Mouse (Mus musculus): ENCODE results near the gene Map2k2. TPM values are rescaled to one million over a fixed set of nuclear protein-coding genes. Genes with fewer than 3 reads are reported as not detected.

Gene Map2k2
- polyA plus RNA-seq, 1 experiment from 2014 or later: 190 TPM

DNA sequence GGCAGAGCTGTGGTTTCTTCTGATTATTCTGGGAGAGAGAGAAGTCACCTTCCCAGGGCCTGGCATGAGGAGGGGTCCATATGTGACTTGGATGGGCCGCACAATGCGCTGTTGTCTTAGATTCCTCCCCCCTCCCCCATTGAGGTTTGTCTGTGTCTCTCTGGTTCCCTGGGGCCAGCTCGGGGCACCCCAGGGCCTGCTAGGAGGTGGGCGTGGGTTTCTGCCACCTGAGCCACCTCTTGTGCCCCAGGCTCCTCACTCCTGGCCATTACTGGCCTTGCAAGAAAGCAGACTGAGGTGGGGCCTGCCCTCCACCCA lies 33.8 kb downstream of the Map2k2 start:
- H3K4me2 ChIP-seq (replicated peaks): peak overlapping the region; percentile 86
- 51% methylated on average over 4 of the region's 4 CpGs for WGBS
- ATAC-seq: no peak
- peaks cover 13% of the 10 kb centered on the region for H3K36me3 ChIP-seq
- peaks cover 53% of the 10 kb centered on the region for H3K4me1 ChIP-seq (replicated peaks)
- peak overlapping the region; percentile 81 for H3K27ac ChIP-seq
- H3K9me3 ChIP-seq: no peaks in the 10 kb centered on the region
- H3K27me3 ChIP-seq (replicated peaks): peaks cover 2% of the 10 kb centered on the region; the same call in 1 of the 2 replicates
- peak overlapping the region; percentile 67 for H3K4me3 ChIP-seq (replicated peaks)
- peak overlapping the region; percentile 90 for H3K9ac ChIP-seq

DNA sequence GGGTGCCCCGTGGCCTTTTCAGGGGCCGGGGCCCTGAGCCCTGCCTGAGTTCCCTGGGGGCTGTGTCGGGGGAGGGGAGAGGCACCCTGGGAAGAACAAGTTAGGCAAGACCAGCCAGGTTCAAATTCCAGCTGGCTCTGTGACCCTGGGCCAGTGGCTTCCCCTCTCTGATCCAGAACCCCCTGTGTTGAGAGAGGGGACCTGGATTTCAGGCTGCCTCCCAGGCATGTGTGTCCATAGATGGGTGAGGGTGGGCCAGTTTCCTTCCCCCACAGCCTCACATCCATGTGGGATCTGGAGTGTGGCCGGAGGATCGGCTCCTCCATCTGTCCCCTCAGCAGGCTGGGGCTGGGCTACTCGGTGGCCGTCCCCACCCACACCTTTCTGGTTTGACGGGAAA lies 34.3 kb downstream of the Map2k2 start:
- 44% methylated on average over 8 of the region's 8 CpGs for WGBS
- Histone ChIP-seq H3K4me3 (replicated peaks) (peak overlapping the region; percentile 67), H3K4me2 (replicated peaks) (peak overlapping the region; percentile 86), H3K27ac (peak overlapping the region; percentile 81), H3K4me1 (replicated peaks) (peaks cover 52% of the 10 kb centered on the region), H3K27me3 (replicated peaks) (no peaks in the 10 kb centered on the region), H3K9ac (peak overlapping the region; percentile 90), H3K9me3 (no peaks in the 10 kb centered on the region), H3K36me3 (peaks cover 17% of the 10 kb centered on the region)
- ATAC-seq: no peak

DNA sequence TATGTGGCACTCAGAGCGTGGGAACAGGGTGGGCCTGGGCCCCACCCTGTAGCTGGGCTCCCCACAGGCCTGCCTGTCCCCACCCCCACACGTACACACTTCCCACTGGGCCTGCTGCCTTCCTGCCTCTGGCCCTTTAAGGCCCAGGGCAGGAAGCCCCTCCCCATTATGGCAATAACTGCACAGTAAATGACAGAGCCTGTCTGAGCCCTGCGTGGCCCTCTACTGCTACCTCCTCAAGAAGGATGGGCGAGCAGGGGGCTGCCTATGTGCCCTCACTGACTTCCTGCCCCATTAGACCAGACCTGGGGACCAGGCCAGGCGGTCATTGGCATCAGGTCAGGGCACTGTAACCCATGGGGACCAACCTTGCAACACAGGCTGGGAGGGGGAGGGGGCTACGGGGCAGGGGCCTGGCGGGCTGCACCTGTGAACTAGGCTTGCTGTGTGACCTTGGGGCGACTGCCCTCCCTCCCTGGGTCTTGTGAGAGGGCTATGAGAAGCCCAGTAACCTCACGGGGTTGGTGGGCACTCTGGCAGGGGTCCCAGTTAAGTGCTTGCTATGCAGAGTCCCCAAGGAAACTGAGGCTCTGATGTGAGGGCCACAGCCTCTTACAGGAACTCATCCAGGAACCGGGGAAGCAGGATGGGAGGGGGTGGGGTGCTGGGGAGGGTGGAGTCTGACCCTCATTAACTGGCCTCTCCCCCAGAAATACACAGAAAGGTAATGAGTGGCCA lies 35.2 kb downstream of the Map2k2 start:
- Histone ChIP-seq H3K4me1 (replicated peaks) (peaks cover 51% of the 10 kb centered on the region), H3K4me2 (replicated peaks) (peak overlapping the region; percentile 86), H3K9me3 (no peaks in the 10 kb centered on the region), H3K36me3 (peaks cover 25% of the 10 kb centered on the region), H3K4me3 (replicated peaks) (peak overlapping the region; percentile 67), H3K27ac (peak overlapping the region; percentile 81), H3K9ac (peak overlapping the region; percentile 90), H3K27me3 (replicated peaks) (no peaks in the 10 kb centered on the region)
- peak; percentile 5; the same call in 1 of the 2 replicates for ATAC-seq
- WGBS: 37% methylated on average over 10 of the region's 10 CpGs

DNA sequence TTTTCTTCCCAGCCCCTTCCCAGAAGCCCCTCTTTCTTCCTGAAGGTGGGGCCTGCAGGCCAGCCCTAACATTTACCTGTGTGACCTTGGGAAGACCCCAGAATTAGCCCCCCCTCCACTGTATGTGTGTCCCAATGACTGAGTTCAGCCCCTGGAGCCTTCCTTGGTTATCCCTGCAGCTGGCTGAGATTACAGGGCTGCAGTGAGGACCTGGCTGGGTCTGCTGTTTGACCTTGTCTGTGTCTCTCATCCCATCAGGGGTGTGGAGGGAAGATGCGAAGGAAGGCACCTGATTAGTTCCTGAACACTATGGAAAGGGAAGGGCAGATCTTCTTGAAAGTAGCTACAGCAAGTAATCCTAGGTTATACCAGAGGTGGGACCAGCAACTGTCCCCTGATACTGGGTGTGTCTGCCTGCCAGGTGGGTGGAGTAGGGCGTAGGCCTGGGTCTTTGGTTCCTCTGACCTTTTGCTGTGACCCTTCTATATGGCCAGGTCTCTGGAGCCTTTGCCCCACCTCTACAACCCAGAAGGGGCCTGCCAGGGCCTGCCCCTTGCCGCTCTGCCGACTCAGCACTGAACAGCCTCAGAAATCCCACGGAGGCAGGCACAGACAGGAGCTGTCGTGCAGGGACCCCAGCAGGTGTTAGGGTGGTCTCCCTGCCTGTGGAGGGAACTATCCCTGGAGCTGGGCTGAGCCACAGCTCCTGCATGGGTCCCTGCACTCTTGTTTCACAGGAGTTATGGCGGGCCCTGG lies 35.9 kb downstream of the Map2k2 start:
- H3K9me3 ChIP-seq: no peaks in the 10 kb centered on the region
- H3K36me3 ChIP-seq: peaks cover 33% of the 10 kb centered on the region
- H3K9ac ChIP-seq: peak overlapping the region; percentile 90; the same call in 1 of the 2 replicates
- H3K4me1 ChIP-seq (replicated peaks): peaks cover 59% of the 10 kb centered on the region
- H3K4me2 ChIP-seq (replicated peaks): peak overlapping the region; percentile 86
- no peaks in the 10 kb centered on the region for H3K27me3 ChIP-seq (replicated peaks)
- H3K27ac ChIP-seq: peak overlapping the region; percentile 81
- ATAC-seq: no peak
- 60% methylated on average over 7 of the region's 7 CpGs for WGBS
- peak overlapping the region; percentile 67 for H3K4me3 ChIP-seq (replicated peaks)

DNA sequence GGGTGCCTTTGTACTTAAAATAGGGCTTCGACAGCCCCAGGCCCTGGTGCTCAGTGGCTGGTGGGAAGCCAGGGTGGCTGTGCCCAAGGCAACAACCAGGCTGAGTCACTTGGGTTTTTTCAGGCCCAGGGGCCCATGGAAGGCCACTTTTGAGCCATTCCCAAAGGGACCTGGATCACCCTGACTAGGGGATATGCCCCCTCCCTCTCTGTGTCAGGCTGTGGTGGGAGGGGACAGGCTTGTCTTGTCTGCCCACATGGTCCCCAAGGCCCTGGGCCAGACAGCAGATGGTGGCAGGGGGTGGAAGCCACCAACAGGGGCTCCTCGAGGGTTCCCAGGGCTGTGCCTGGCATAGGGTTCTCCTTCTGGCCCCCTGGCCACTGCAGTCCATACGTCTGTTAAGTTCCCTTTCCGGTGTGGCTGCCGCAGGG lies 36.9 kb downstream of the Map2k2 start:
- Histone ChIP-seq H3K4me2 (replicated peaks) (peak overlapping the region; percentile 86), H3K9me3 (no peaks in the 10 kb centered on the region), H3K27me3 (replicated peaks) (no peaks in the 10 kb centered on the region), H3K4me3 (replicated peaks) (no peak overlapping the region), H3K9ac (peak overlapping the region; percentile 19; the same call in 1 of the 2 replicates), H3K4me1 (replicated peaks) (peaks cover 64% of the 10 kb centered on the region), H3K27ac (peak overlapping the region; percentile 81), H3K36me3 (peaks cover 42% of the 10 kb centered on the region)
- no peak for ATAC-seq
- 68% methylated on average over 5 of the region's 5 CpGs for WGBS

DNA sequence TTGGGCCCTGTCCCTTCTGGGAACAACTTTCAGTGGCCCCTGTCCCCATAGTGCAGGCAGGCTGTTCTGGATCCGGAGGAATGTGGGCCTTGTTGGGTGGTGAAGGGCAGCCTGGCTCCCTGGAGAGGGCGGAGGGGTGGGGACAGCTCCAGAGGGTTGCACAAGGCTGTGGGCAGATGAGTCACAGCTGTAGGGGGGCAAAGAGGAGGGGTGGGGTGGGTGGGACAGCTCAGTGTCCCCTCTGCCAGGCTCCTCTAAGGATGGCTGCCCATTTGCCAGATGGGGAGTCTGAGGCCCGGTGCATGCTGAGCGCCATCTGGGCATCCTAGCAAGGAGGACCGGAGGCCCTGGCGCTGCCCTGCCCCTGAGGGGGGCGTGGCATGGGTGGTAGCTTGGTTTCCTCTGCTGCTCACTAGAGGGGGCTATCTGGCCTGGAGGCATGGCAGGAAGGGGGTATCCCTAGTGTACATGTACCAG lies 37.5 kb downstream of the Map2k2 start:
- WGBS: 87% methylated on average over 7 of the region's 7 CpGs
- H3K4me2 ChIP-seq (replicated peaks): 0 out of 2 replicates have a peak overlapping the region, but pooled peaks have one; percentile 4
- no peak overlapping the region for H3K9ac ChIP-seq
- H3K27me3 ChIP-seq (replicated peaks): no peaks in the 10 kb centered on the region
- no peaks in the 10 kb centered on the region for H3K9me3 ChIP-seq
- H3K4me3 ChIP-seq (replicated peaks): no peak overlapping the region
- peak overlapping the region; percentile 81 for H3K27ac ChIP-seq
- peaks cover 48% of the 10 kb centered on the region for H3K36me3 ChIP-seq
- peaks cover 64% of the 10 kb centered on the region for H3K4me1 ChIP-seq (replicated peaks)
- ATAC-seq: no peak

DNA sequence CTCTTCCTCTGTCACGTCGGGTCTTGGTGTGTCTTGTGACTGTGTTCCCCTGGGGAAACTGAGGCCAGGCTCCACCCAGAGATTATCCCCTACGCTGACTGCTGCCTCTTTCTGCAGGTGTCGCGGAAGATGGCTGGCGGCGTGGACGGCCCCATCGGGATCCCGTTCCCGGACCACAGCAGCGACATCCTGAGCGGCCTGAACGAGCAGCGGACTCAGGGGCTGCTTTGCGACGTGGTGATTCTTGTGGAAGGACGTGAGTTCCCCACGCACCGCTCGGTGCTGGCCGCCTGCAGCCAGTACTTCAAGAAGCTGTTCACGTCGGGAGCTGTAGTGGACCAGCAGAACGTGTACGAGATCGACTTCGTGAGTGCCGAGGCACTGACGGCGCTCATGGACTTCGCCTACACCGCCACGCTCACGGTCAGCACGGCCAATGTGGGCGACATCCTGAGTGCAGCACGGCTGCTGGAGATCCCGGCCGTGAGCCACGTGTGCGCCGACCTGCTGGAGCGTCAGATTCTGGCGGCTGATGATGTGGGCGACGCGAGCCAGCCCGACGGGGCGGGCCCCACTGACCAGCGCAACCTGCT lies 38.2 kb downstream of the Map2k2 start:
- Histone ChIP-seq H3K4me2 (replicated peaks) (no peak overlapping the region), H3K27me3 (replicated peaks) (no peaks in the 10 kb centered on the region), H3K27ac (no peak overlapping the region), H3K4me1 (replicated peaks) (peaks cover 62% of the 10 kb centered on the region), H3K9me3 (no peaks in the 10 kb centered on the region), H3K9ac (no peak overlapping the region), H3K4me3 (replicated peaks) (no peak overlapping the region), H3K36me3 (peaks cover 55% of the 10 kb centered on the region)
- 95% methylated on average over 52 of the region's 52 CpGs for WGBS
- no peak for ATAC-seq

DNA sequence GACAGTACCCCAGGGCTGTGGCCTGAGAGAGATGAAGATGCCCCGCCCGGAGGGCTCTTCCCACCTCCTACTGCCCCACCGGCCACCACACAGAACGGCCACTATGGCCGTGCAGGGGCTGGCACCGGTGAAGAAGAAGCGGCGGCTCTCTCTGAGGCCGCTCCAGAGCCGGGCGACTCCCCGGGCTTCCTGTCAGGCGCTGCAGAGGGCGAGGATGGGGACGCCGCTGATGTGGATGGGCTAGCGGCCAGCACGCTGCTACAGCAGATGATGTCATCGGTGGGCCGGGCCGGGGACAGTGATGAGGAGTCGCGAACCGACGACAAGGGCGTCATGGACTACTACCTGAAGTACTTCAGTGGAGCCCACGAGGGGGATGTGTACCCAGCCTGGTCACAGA lies 39.0 kb downstream of the Map2k2 start:
- peak overlapping the region; percentile 77; the same call in 1 of the 2 replicates for H3K27ac ChIP-seq
- H3K9ac ChIP-seq: no peak overlapping the region; the same call in 1 of the 2 replicates
- H3K4me2 ChIP-seq (replicated peaks): no peak overlapping the region
- peaks cover 58% of the 10 kb centered on the region for H3K36me3 ChIP-seq
- H3K9me3 ChIP-seq: no peaks in the 10 kb centered on the region
- ATAC-seq: no peak
- H3K27me3 ChIP-seq (replicated peaks): no peaks in the 10 kb centered on the region
- H3K4me3 ChIP-seq (replicated peaks): no peak overlapping the region
- peaks cover 54% of the 10 kb centered on the region for H3K4me1 ChIP-seq (replicated peaks)
- WGBS: 89% methylated on average over 27 of the region's 27 CpGs

DNA sequence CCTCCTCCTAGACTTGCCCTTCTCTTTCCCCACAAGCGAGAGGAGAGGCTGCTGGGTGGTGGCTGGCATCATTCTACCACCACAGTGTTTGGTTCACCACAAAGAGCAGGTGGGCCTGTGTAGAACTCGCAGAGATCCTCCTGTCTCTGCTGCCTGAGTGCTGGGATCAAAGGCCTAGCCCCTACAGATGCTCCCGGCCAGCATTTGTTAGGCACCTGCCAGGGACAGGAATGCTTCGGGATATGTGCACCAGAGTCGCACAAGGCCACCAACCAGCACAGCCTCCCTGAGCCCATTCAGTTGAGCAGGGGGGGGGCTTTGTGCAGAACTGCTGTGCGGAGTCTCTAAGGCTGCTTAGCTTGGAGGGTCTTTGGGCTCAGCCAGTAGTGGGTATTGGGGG lies 39.6 kb downstream of the Map2k2 start:
- Histone ChIP-seq H3K4me2 (replicated peaks) (peak overlapping the region; percentile 46), H3K27ac (peak overlapping the region; percentile 77), H3K9ac (peak overlapping the region; percentile 15; the same call in 1 of the 2 replicates), H3K9me3 (no peaks in the 10 kb centered on the region), H3K36me3 (peaks cover 64% of the 10 kb centered on the region), H3K27me3 (replicated peaks) (no peaks in the 10 kb centered on the region), H3K4me1 (replicated peaks) (peaks cover 48% of the 10 kb centered on the region), H3K4me3 (replicated peaks) (peak overlapping the region; percentile 18)
- no peak for ATAC-seq
- 82% methylated on average over 6 of the region's 6 CpGs for WGBS

DNA sequence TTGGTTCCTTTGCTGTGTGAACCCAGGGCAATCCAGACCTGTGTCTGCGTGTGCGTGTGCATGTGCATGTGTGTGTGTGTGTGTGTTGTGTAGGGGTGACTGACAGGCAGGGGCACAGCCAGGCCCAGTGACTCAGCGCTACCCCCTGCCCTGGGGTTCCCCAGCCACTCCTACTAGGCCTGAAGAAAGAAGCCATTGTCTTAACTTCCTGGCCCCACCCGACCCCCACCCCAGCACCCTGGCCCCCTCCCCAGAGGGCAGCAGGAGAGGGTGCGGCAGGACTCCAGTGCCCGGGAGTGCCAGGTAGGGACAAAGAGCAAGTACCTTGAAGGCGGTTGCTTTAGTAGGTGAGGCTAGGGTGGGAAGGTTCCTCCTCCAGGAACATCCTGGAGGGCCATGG lies 40.1 kb downstream of the Map2k2 start:
- Histone ChIP-seq H3K9ac (peak overlapping the region; percentile 18; the same call in 1 of the 2 replicates), H3K27me3 (replicated peaks) (no peaks in the 10 kb centered on the region), H3K4me1 (replicated peaks) (peaks cover 43% of the 10 kb centered on the region), H3K27ac (peak overlapping the region; percentile 77), H3K36me3 (peaks cover 64% of the 10 kb centered on the region), H3K9me3 (no peaks in the 10 kb centered on the region), H3K4me3 (replicated peaks) (peak overlapping the region; percentile 18), H3K4me2 (replicated peaks) (peak overlapping the region; percentile 46)
- ATAC-seq: peak; percentile 60
- whole genome bisulfite sequencing: 64% methylated on average over 7 of the region's 7 CpGs

DNA sequence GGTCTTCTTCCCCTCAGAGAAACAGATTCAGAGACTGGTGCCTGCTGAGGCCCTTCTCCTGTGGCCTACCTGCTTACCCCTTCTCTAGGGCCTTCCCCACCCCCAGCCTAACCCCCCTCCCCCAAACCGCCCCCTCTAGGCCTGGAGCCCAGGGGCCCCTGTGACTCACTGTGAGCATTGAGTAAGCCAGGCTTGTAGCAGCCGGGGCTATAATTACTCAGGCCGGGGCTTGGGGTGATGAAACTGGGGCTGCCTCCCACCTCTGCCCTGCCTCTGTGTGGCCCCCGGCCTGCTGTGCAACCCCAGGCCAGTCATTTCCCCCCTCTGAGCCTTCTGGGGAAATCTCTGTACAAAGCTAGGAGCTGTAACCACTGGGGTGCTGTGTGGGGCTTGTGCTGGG lies 40.6 kb downstream of the Map2k2 start:
- Histone ChIP-seq H3K4me3 (replicated peaks) (peak overlapping the region; percentile 18), H3K4me2 (replicated peaks) (peak overlapping the region; percentile 46), H3K9ac (peak overlapping the region; percentile 18), H3K9me3 (no peaks in the 10 kb centered on the region), H3K4me1 (replicated peaks) (peaks cover 38% of the 10 kb centered on the region), H3K27me3 (replicated peaks) (no peaks in the 10 kb centered on the region), H3K27ac (peak overlapping the region; percentile 77), H3K36me3 (peaks cover 64% of the 10 kb centered on the region)
- ATAC-seq: peak; percentile 7; the same call in 1 of the 2 replicates
- 56% methylated on average over 4 of the region's 4 CpGs for WGBS

DNA sequence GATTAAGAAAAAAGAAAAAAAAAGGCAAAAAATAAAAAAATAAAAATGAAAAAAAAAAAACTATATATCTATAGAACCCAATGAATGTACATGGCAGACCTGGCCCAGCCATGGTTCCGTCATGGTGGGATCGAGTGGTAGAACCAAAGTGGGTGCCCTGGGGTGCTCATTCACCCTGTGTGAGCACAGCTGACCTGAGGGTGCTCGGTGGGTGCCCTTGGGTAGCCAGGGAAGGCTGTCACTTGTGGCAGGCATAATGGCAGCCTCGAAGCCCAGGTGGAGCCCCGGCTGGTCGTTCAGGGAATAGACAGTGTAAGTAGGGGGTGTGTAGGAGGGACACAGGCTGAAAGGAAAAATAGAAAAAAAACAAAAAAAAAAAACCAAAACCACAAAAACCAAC lies 45.5 kb downstream of the Map2k2 start:
- no peak overlapping the region for H3K4me2 ChIP-seq (replicated peaks)
- no peak overlapping the region for H3K4me3 ChIP-seq (replicated peaks)
- peaks cover 73% of the 10 kb centered on the region for H3K36me3 ChIP-seq
- H3K4me1 ChIP-seq (replicated peaks): peaks cover 15% of the 10 kb centered on the region
- no peak overlapping the region for H3K9ac ChIP-seq
- H3K27me3 ChIP-seq (replicated peaks): no peaks in the 10 kb centered on the region
- 76% methylated on average over 6 of the region's 6 CpGs for WGBS
- no peak overlapping the region for H3K27ac ChIP-seq
- H3K9me3 ChIP-seq: no peaks in the 10 kb centered on the region
- no peak for ATAC-seq
